In genomic region chr3:121700364-121700952, GRCm38 (mm10) we compare ENCODE assay signal across 9 mouse cellular contexts. TPM values are rescaled to one million over a fixed set of nuclear protein-coding genes. Genes with fewer than 3 reads are reported as not detected.
DNase-seq lines count a peak whose midpoint lies in the region; ATAC-seq lines count a peak whose summit lies in the region.
"Had no signal": no experiment of that assay in that cellular context is flagged by ENCODE, and none has a peak within 500 bp of the region (broad histone marks: within the 10 kb centered on the region; RNA-seq: fewer than 3 reads in every experiment).

No protein-coding gene starts in this region.

- H3K9ac ChIP-seq in limb, embryonic 15.5 days = no peak overlapping the region

- 20% methylated on average over 8 of the region's 8 CpGs for WGBS in hindbrain, embryonic 10.5 days
- 26% methylated on average over 8 of the region's 8 CpGs for WGBS in limb, embryonic 15.5 days

- no peaks in the 10 kb centered on the region for H3K9me3 ChIP-seq in hindbrain, embryonic 10.5 days
- no peaks in the 10 kb centered on the region for H3K9me3 ChIP-seq in limb, embryonic 15.5 days

- H3K4me3 ChIP-seq in hindbrain, embryonic 10.5 days = peak overlapping the region; percentile 23; the same call in 1 of the 2 replicates
- no peak overlapping the region for H3K4me3 ChIP-seq in limb, embryonic 15.5 days

- ATAC-seq in limb, embryonic 15.5 days (ENCODE audit: insufficient number of reproducible peaks, low FRiP score, low TSS enrichment, low read depth) = no peak
- ATAC-seq in CD4-positive, CD25-positive, alpha-beta regulatory T cell, adult 4 months = no peak

- H3K4me1 ChIP-seq in hindbrain, embryonic 10.5 days (replicated peaks) = peaks cover 37% of the 10 kb centered on the region
- peaks cover 9% of the 10 kb centered on the region for H3K4me1 ChIP-seq in limb, embryonic 15.5 days

- H3K27me3 ChIP-seq in hindbrain, embryonic 10.5 days (ENCODE audit: insufficient read depth, poor library complexity, severe bottlenecking) = 0 out of 2 replicates have a peak, but pooled peaks cover 9% of the 10 kb centered on the region
- H3K27me3 ChIP-seq in limb, embryonic 15.5 days = no peaks in the 10 kb centered on the region

- H3K36me3 ChIP-seq in hindbrain, embryonic 10.5 days = no peaks in the 10 kb centered on the region
- no peaks in the 10 kb centered on the region for H3K36me3 ChIP-seq in limb, embryonic 15.5 days

- DNase-seq in right cerebral cortex, adult 18-20 months = peak; percentile 38
- DNase-seq in right cerebral cortex, postnatal 36 days (ENCODE audit: low spot score in 2 of 2) = no peak
- DNase-seq in hindbrain, embryonic 10.5 days (ENCODE audit: low spot score) = peak; percentile 68
- DNase-seq in telencephalon, adult 2 months (ENCODE audit: low read depth, low spot score) = peak; percentile 77
- DNase-seq in thymus, postnatal 10 days (ENCODE audit: low spot score in 2 of 2) = no peak
- DNase-seq in spleen, postnatal 36 days (ENCODE audit: low spot score in 2 of 2) = no peak
- DNase-seq: gastrocnemius, postnatal 14 days had no signal

- H3K27ac ChIP-seq in hindbrain, embryonic 10.5 days = peak overlapping the region; percentile 86
- H3K27ac ChIP-seq in limb, embryonic 15.5 days = peak overlapping the region; percentile 8; the same call in 1 of the 2 replicates

- no peak overlapping the region for H3K4me2 ChIP-seq in limb, embryonic 15.5 days

RNA-seq across cellular contexts. Expression of gene F3, which starts 22.9 kb away (rescaled TPM):
- 8.8 and 14.1 TPM in 2 replicates for polyA plus RNA-seq in hindbrain, embryonic 10.5 days (2016; fragmentation: Nextera tagmentation; extraction: Ambion mirVana)
- polyA plus RNA-seq in limb, embryonic 15.5 days (2015; fragmentation: Nextera tagmentation; extraction: Ambion mirVana) = 44.4 and 46.1 TPM in 2 replicates
- not detected for polyA plus RNA-seq in CD4-positive, CD25-positive, alpha-beta regulatory T cell, adult 4 months (2017; shearing (Covaris generic))

RNA-seq across cellular contexts. Expression of gene 4930432M17Rik, which starts 29.9 kb away (rescaled TPM):
- not detected in 2 replicates for polyA plus RNA-seq in hindbrain, embryonic 10.5 days (2016; fragmentation: Nextera tagmentation; extraction: Ambion mirVana)
- not detected in 2 replicates for polyA plus RNA-seq in limb, embryonic 15.5 days (2015; fragmentation: Nextera tagmentation; extraction: Ambion mirVana)
- polyA plus RNA-seq in CD4-positive, CD25-positive, alpha-beta regulatory T cell, adult 4 months (2017; shearing (Covaris generic)) = not detected

Comparison
In these comparisons a context has a peak if more than half of its experiments do, and no peak if none do; other contexts are left out.
1. DNase-seq: peak in right cerebral cortex, adult 18-20 months (single experiment), hindbrain, embryonic 10.5 days (single experiment) and telencephalon, adult 2 months (single experiment); none in right cerebral cortex, postnatal 36 days (0 of 2), thymus, postnatal 10 days (0 of 2) and spleen, postnatal 36 days (0 of 2).